Mouse (Mus musculus): ENCODE data around the gene Ankef1. TPM values are rescaled to one million over a fixed set of nuclear protein-coding genes. Genes with fewer than 3 reads are reported as not detected.
A peak's percentile ranks its signal among the peaks of the same experiment; 100 is the strongest.

Gene Ankef1
- total RNA-seq (2021): under 1 TPM; 0.25 to 0.51 TPM
- long read RNA-seq, experiment 1: 0 reads
- long read RNA-seq, experiment 2: 0 reads

GRCm38 (mm10) chr2:136501651-136502050 lies at the start of gene Ankef1:
Gene Ankef1 (plus strand): TSS chr2:136501910.
- TF ChIP-seq CTCF (IDR thresholded peaks at IDR 0.05): no peak
- intact Hi-C loops (cut with DNase I): no loop called here
- peak within 1 kb of the TSS; percentile 48 for H3K27ac ChIP-seq
- DNase-seq: no peak
- no peak within 1 kb of the TSS for H3K4me3 ChIP-seq

GRCm38 (mm10) chr2:136456468-136456867 lies 45.2 kb upstream of the Ankef1 start:
- Histone ChIP-seq H3K4me3 (no peak overlapping the region), H3K27ac (no peak overlapping the region)
- intact Hi-C loops (cut with DNase I): no loop called here
- no peak for TF ChIP-seq CTCF (IDR thresholded peaks at IDR 0.05)
- no peak for DNase-seq

GRCm38 (mm10) chr2:136456875-136457274 lies 44.8 kb upstream of the Ankef1 start:
- no peak for TF ChIP-seq CTCF (IDR thresholded peaks at IDR 0.05)
- no peak for DNase-seq
- Histone ChIP-seq H3K27ac (no peak overlapping the region), H3K4me3 (no peak overlapping the region)
- intact Hi-C loops (cut with DNase I): no loop called here

GRCm38 (mm10) chr2:136477656-136478055 lies 24.1 kb upstream of the Ankef1 start:
- H3K27ac ChIP-seq: no peak overlapping the region
- no peak for DNase-seq
- no peak for TF ChIP-seq CTCF (IDR thresholded peaks at IDR 0.05)
- H3K4me3 ChIP-seq: no peak overlapping the region
- intact Hi-C loops (cut with DNase I): no loop called here

GRCm38 (mm10) chr2:136482269-136482668 lies 19.4 kb upstream of the Ankef1 start:
- TF ChIP-seq CTCF (IDR thresholded peaks at IDR 0.05): no peak
- no peak for DNase-seq
- intact Hi-C loops (cut with DNase I): loop anchor here (10.0 kb wide), 1 partner anchor 233 kb away; the partner anchor contains the start of gene Snap25

GRCm38 (mm10) chr2:136483058-136483457 lies 18.7 kb upstream of the Ankef1 start:
- TF ChIP-seq CTCF (IDR thresholded peaks at IDR 0.05): no peak
- Histone ChIP-seq H3K27ac (no peak overlapping the region), H3K4me3 (no peak overlapping the region)
- peak; percentile 13 for DNase-seq
- intact Hi-C loops (cut with DNase I): loop anchor here (10.0 kb wide), 1 partner anchor 232 kb away; the partner anchor contains the start of gene Snap25

More at GRCm38 (mm10) chr2:136482269-136482668, 19.4 kb upstream of the Ankef1 start:
- no peak overlapping the region for H3K4me3 ChIP-seq
- H3K27ac ChIP-seq: no peak overlapping the region

GRCm38 (mm10) chr2:136484955-136485354 lies 16.8 kb upstream of the Ankef1 start:
- Histone ChIP-seq H3K4me3 (no peak overlapping the region), H3K27ac (no peak overlapping the region; the same call in 1 of the 2 replicates)
- intact Hi-C loops (cut with DNase I): loop anchor here (1.0 to 10.0 kb wide), 4 partner anchors 111 to 1457 kb away; partner anchors contain the start of genes AL731706.2 and Snap25
- no peak for TF ChIP-seq CTCF (IDR thresholded peaks at IDR 0.05)
- no peak for DNase-seq

- intact Hi-C loops (cut with DNase I): loop anchor here (1.0 to 10.0 kb wide), 4 partner anchors 111 to 1457 kb away; partner anchors contain the start of genes AL731706.2 and Snap25
- DNase-seq: no peak
- Histone ChIP-seq H3K27ac (peak overlapping the region; percentile 56; the same call in 1 of the 2 replicates), H3K4me3 (peak overlapping the region; percentile 60)
- no peak for TF ChIP-seq CTCF (IDR thresholded peaks at IDR 0.05)
These were observed 16.3 kb upstream of the Ankef1 start for GRCm38 (mm10) chr2:136485401-136485800.

GRCm38 (mm10) chr2:136485815-136486619 lies 15.7 kb upstream of the Ankef1 start:
- intact Hi-C loops (cut with DNase I): loop anchor here (1.0 to 10.0 kb wide), 4 partner anchors 110 to 1456 kb away; partner anchors contain the start of genes AL731706.2 and Snap25
- peak overlapping the region; percentile 62 for H3K27ac ChIP-seq
- peak overlapping the region; percentile 60 for H3K4me3 ChIP-seq
- peak; percentile 49 for DNase-seq
- TF ChIP-seq CTCF (IDR thresholded peaks at IDR 0.05): peak; percentile 65

- DNase-seq: no peak
- Histone ChIP-seq H3K4me3 (no peak overlapping the region), H3K27ac (no peak overlapping the region)
- intact Hi-C loops (cut with DNase I): loop anchor here (5.0 to 10.0 kb wide), 3 partner anchors 228 to 1455 kb away; partner anchors contain the start of genes AL731706.2 and Snap25
- no peak for TF ChIP-seq CTCF (IDR thresholded peaks at IDR 0.05)
These were observed 14.7 kb upstream of the Ankef1 start for GRCm38 (mm10) chr2:136486986-136487385.

GRCm38 (mm10) chr2:136511073-136511472 lies 9.4 kb downstream of the Ankef1 start:
- no peak overlapping the region for H3K4me3 ChIP-seq
- H3K27ac ChIP-seq: no peak overlapping the region
- no peak for DNase-seq
- intact Hi-C loops (cut with DNase I): no loop called here
- no peak for TF ChIP-seq CTCF (IDR thresholded peaks at IDR 0.05)

- TF ChIP-seq CTCF (IDR thresholded peaks at IDR 0.05): no peak
- intact Hi-C loops (cut with DNase I): no loop called here
- Histone ChIP-seq H3K4me3 (no peak overlapping the region), H3K27ac (no peak overlapping the region)
- DNase-seq: peak; percentile 15
These were observed 10.0 kb downstream of the Ankef1 start for GRCm38 (mm10) chr2:136511756-136512155.

GRCm38 (mm10) chr2:136512802-136513201 lies 11.1 kb downstream of the Ankef1 start:
- no peak for TF ChIP-seq CTCF (IDR thresholded peaks at IDR 0.05)
- DNase-seq: no peak
- Histone ChIP-seq H3K4me3 (no peak overlapping the region), H3K27ac (no peak overlapping the region)
- intact Hi-C loops (cut with DNase I): no loop called here

Measured in gastrocnemius, adult 2 months (tissue).